Mouse (Mus musculus) small intestine, adult 10 weeks (tissue): ENCODE results near the gene Xpot. TPM values are rescaled to one million over a fixed set of nuclear protein-coding genes. Genes with fewer than 3 reads are reported as not detected.

ENCODE experiments used
- polyA plus RNA-seq: library from polyadenylated mRNA; stranded (reverse); fragments of 350-450 nt; fragmentation: Illumina TruSeq; extraction: RNeasy Lipid Tissue Mini Kit (QIAGEN cat#74804); gene quantifications from one replicate; pipeline ENCODE4 v1.2.3, GENCODE M21; 2014; ENCODE audit warnings: low replicate concordance

The Xpot gene
- 97.3 TPM for polyA plus RNA-seq

DNA sequence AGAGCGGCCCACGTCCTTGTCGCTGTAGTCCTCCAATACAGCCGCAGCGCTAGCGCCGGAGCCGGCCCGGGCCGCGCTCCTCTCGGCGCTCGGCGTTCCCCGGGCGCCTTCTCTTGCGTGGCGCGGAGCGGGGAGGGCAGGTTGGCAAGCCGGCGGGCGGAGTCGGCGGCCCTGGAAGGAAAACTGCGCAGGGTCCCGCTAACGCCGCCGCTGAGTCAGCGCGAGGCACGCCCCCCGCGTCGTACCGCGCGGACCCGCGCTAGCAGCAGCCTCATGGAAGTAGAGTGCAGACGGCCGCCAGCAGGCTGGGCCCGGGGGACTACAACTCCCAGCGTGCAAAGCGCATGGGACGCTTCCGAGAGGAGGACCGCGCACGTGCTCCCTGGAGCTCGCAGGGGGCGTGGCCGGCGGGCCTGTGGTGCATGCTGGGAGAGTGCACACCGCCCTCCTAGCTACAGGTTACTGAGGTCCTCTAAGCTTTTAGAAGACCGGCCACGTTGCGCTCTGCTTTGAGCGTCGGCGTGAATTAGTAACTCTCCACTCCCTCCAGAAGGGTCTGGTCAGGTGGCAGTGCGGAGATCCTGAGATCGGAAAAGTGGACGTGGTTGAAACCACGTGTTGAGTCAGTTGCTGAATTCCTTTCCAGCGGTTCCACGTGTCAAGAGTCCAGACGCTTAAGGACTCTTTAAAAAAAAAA is at the start of gene Xpot:
Xpot (minus strand) TSS at position 147 of the 697 bp plus-strand sequence.

DNA sequence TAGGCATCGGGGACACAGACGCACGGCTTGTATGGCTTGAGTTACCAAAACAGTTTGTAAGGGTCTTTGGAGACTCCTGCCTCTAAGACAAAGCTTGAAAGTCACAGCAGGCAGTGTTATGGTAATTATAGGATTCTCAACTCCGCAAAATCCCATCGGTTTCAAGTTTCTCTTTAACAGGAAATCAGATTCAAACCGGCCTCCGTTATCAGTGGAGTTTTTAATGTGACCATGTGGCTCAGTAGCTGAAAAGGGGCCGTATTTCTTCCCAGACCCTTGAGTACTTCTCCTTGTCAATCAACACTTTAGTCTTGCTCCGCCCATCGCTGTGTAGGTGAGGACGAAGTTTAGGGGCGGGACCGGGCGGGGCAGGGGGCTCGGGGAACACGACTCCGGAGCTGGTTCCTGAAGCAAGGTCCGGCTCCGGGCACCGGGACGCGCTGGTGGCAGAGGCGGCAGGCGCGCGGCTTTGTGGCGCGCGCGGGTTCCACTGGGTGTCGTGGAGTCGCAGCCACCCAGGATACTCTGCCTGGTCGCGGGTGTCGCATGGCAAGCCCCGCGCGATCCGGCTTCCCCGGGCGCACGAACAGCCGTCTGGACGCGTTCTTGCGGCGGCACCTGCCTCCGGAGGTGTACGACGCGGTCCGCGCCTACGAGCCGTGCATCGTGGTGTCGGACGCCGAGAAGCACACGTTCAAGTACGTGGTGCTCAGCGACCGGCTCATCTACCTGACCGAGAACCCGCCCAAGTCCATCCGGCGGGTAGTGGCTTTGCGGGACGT is 15.3 kb upstream of the Xpot start, which contains the start of gene D930020B18Rik:
D930020B18Rik (plus strand) TSS at position 317 of the 782 bp plus-strand sequence.

DNA sequence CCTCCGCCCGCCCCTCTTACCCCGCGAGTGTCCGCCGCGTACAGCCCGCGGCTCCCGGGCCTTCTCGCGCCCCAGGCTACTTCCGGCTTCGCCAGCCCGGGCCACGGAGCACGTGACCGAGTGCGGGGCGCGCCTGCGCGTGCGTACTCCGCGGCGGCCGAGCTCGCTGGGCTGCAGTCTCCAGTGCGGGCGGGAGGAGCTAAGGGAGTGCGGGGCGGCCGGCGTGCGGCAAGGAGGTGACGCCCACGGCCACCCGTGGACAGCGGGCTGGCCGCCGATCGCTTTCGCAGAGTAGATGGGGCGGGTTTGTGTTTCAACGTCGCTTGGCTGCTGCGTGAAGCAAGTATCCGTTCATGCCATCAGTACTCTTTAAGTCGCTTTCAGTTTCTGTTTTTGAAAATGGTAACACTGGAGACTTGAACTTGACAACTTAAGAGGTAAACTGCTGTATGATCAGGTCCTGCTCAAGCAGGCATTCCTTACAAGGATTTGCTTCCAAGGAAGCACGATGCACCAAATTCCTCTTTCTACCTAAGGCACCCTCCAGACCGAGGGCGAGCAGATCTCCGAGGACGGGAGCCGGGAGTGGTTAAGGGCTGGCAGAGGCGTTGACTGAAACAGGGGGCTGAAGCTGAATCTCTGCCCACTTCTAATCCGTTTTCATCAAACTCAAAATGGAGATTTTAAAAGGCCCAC is 39.3 kb downstream of the Xpot start, which contains the start of gene Tbk1:
Tbk1 (minus strand) TSS at position 113 of the 696 bp plus-strand sequence.

Other genes starting within 250 kb of the Xpot start
- gene Rassf3, start 150.0 kb downstream of the Xpot start, polyA plus RNA-seq: 36.6 TPM
- gene Tbk1, start 39.5 kb downstream of the Xpot start, polyA plus RNA-seq: 197 TPM
- not detected for gene D930020B18Rik, start 15.3 kb upstream of the Xpot start, polyA plus RNA-seq
- 3.3 TPM for gene BC048403, start 113.6 kb upstream of the Xpot start, polyA plus RNA-seq